Mouse (Mus musculus): ENCODE results near the gene Ntsr2. TPM values are rescaled to one million over a fixed set of nuclear protein-coding genes. Genes with fewer than 3 reads are reported as not detected.

Gene Ntsr2
- 1 to 10 TPM in 1 of 4 experiments, under 1 TPM in 3; 0.41 to 1.6 (median 0.93) TPM for total RNA-seq (2022)

DNA sequence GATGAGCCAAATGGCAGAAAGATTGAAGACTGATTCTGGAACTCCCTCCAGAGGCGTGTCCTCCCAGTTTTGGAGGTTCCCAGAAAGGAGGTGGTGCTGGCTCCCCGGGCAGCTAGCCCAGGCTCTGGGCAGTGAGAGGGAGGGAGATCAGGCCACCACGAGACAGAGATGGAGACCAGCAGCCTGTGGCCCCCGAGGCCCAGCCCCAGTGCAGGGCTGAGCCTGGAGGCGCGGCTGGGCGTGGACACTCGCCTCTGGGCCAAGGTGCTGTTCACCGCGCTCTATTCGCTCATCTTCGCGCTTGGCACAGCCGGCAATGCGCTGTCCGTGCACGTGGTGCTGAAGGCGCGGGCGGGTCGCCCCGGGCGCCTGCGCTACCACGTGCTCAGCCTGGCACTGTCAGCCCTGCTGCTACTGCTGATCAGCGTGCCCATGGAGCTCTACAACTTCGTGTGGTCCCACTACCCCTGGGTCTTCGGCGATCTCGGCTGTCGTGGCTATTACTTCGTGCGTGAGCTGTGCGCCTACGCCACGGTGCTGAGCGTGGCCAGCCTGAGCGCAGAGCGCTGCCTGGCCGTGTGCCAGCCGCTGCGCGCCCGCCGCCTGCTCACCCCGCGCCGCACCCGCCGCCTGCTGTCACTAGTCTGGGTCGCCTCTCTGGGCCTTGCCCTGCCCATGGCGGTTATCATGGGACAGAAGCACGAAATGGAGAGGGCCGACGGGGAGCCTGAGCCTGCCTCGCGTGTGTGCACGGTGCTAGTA, at the start of gene Ntsr2:
Ntsr2 (plus strand) TSS at position 51 of the 762 bp plus-strand sequence.
- DNase-seq = peak; percentile 69

DNA sequence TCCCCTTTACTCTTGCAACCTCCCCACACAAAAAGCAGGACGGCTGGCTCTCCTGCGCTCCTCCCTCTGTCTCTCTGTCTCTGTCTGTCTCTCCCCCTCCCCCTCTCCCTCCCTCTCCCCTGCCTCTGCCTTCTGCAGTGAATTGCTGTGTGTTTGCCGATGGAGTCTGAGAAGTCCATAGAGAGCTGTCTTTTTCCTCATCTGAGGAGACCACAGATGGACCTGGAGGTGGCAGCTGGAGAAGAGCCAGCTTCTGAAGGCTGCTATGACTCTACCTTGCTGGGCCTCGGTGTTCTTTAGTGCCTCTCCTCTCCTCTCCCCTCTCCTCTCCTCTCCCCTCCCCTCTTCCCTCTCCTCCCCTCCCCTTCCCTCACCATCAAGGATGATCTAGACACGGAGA, 47.6 kb upstream of the Ntsr2 start:
- no peak for DNase-seq

DNA sequence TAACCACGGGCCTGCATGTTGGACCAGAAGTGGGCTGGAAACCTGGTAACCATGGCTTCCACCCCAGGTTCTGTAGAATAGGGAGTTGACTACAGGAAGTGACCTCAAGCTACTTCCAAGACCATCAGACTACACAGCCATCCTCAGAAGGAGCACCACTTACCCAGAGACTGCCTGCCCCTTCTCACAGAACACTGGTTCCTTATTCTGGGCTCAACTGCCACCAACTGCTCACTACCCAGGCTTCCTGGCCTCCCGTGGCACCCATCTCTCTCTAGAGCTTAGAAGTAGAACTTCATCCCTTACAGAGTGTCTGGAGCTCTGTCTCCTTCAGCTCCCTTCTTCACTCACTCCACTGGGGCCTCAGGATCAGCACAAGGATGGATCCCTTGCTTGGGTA, 42.2 kb upstream of the Ntsr2 start, which contains the start of gene Lpin1:
Lpin1 (minus strand) TSS at position 31 of the 400 bp plus-strand sequence.
- DNase-seq = no peak

DNA sequence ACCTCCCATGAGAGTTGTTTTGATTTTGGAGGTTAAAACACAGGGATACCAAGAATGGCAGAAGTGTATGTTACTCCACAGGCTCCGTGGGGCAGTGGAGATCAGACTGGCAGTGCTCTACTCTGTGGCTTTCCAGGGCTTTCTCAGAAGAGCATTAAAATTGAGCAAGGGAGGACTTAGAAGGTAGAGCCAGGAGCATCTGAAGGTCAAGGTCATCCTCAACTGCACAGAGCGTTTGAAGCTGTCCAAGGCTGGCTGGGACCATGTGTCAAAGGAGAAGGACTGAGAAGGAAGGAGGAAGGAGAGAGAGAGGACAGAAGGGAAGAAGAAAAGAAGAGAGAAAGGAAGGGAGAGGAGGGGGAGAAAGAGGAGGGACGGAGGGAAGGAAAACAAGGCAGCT, 38.6 kb upstream of the Ntsr2 start:
- no peak for DNase-seq

DNA sequence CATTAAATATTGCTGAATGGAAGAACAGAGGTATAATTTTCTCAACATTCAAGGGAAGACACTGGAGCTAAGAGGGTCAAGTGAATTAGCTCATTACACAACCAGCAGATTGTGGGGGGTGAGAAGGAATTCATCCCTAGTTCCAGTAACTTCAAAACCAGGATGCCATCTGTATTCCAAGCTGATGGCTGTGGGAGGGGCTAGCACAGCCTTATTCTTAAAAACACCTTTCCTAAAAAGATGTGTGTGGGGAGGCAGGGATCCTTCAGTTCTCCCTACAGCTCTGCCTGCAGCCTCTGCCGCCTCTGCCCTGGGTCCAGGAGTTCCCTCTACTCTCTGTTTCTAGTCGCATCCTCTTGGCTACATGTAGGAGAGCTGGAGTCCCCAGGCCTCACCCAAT, 37.4 kb upstream of the Ntsr2 start:
- no peak for DNase-seq

DNA sequence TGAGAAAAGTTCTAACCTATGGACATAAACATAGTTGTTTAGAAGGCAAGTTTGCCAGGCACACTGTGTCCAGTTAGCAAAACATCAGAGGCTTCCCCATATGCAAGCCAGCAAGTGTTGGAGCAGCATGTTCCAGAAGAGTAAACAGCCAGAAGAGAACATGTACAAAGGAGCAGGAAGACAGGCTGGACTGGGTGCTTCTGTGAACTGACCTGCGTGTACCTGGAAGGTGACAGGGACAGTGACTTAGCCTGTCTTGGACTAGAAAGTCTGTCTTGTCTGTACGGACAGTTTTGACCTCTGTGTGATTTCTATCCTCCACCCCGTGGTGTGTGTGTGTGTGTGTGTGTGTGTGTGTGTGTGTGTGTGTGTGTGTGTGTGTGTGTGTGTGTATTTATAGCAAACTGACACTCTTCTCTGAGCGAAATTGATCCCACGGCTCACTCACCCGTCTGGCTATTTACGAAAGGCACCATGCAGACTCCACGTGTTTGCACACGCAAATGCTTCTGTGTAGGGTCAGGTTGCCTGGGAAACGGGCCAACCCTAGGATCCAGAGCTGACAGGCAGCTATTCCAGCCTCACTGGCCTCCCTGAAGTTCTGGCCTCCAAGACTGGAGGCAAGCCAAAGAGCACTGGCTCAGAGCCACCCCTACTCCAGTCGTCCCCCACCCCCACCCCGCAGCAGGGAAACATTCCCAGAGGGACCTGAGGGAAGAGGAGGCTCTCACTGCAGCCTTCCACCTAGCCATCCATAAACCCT, 34.5 kb upstream of the Ntsr2 start:
- DNase-seq = peak; percentile 84

DNA sequence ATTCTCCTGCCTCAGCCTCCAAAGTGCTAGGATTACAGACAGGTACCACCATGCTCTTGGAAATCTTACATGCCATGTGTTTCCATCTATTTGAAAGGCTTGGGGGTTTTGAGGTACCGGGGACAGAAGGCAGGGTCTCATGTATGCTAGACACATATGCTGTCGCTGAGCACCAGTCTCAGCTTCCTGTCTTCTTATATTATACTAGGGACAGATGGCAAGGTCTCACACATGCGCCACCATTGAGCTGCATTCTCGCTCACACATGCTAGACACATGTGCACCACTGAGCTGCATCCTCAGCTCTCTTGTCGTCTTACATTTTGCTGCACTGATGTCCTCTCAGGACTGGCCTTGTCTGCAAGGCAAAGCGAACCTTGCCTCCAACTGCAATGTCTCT, 33.7 kb upstream of the Ntsr2 start:
- no peak for DNase-seq

DNA sequence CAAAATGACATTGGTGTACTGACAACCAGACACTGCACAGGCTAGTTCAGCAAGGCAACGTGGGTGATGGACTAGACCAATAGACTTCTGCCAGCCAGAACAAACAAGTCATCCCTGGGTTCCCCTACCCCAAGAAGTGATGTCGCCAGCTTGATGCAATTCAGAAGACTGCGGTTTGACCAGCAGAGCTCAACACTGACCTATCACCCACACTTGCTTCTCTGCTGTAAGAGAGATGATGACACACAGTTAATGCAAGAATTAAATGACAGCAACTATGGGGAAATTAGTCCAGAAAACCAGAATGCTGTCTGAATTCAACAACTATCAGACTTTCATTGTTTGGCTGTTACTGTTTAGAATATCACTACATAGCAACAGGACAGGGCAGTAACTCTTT, 33.0 kb upstream of the Ntsr2 start:
- DNase-seq = no peak

DNA sequence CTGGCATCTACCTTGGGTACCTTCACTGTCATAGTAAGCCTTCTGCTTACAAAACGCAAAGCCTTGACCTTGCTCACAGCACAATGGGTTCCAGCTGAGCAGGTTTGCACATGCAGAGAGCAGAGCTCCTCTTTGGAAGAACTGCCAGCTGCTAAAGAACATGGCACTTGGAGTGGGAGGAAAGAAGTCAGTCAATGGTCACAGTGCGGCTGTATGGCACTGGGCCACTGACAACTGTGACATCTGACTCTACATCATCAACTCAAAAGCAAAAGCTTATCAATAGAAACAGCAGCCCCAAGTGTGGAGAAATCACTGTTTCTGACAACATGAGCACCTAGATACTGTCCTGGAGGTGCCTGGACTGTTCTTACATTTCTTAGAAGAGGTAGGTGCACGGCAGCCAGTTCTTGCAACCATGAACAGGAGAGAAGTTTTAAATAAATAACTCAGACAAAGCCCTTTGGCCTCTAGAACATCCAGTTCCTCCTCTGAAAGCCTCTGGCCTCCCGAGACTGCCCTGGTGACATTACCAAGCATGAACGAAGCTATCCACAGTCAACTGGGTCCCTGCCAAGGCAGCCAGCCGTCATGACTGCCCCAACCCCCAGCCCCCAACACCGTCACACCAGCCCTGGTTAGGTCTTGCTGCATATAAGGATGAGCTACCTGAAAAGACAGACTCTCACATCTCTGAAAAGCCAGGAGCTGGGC, 22.9 kb upstream of the Ntsr2 start:
- no peak for DNase-seq

DNA sequence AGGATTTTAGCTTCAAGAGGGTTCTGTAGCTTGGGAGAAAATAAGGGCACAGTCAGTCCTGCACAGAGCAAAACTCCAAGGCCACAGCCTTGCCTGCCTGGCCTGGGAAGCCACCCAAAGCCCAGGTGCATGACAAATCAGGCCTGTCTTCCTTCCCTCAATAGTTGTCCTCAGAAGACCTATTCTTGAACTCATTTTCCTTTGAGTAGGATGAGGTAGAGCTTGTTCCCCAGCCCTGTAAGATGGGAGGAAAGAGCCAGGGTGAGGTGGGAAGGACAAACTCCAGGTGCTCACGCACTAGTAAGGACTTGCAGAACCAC, 22.4 kb upstream of the Ntsr2 start:
- DNase-seq = no peak

DNA sequence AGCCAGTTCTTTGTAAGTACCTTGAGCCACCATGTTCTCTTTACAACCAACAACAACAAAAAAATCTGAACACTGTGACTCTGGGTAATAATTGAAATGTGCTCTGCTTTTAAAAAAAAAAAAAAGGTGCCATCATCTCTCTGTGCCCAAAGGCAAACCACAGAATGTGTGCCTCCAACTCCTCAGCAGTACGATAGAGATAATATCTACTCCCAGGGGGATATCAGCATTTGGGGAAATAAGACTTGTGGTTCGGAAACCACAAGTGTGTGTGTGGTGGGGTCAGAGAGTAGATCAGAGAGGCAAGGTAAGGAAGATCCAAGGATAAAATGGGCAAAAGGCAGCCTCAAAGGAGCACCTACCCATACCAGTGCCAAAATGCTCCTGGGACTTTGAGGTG, 21.8 kb upstream of the Ntsr2 start:
- no peak for DNase-seq

DNA sequence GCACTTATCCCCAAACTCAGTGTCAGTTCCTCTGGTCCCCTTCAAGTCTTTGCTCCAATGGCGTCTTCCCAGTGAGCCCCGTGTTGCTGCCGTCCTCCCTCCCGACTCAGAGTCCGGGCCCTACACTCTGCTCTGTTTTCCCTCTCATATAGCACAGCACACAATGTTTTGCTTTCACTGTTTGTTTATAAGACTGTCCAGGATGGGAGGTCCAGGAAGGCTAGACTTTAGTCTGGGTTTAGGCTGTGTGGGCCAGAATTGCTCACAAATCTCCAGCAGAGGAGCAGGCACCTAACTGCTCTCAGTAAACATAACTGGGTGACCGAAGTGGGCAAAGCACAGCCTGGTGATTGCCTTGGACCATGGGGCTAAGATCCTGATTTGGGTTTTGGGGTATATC, 19.9 kb upstream of the Ntsr2 start:
- DNase-seq = no peak

DNA sequence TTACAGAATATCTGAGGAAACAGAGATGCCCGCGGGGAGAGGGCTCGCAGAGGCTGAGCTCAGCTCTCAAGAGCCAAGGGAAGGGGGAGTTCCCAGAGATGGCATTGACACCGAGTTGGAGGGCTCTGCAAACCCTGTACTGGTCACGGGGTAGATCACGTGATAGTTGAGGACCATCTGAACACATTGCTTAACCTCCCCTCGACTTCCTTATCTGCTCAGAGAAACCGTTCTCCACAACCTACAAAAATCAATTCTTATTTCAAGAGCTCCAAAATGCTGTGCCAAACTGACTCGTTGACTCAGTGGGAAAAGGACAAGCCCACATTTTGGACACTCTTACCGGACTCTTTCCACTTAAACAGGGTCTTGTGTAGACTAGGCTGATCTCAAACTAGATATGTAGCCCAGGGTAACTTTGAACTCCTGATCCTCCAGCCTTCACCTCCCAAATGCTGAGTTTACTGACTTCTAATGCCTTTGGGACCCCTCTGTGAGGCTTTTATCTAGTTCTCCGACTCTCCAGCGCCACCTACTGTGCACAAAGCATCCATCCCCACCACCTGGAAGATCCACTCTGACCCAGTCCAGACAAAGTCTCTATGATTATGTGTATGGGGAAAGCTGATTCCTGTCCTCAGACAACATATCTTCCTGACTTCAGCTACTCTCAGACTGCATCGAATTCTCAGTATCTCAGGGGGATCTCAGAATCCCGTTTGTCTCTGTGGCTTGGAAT, 18.9 kb upstream of the Ntsr2 start:
- DNase-seq = no peak

DNA sequence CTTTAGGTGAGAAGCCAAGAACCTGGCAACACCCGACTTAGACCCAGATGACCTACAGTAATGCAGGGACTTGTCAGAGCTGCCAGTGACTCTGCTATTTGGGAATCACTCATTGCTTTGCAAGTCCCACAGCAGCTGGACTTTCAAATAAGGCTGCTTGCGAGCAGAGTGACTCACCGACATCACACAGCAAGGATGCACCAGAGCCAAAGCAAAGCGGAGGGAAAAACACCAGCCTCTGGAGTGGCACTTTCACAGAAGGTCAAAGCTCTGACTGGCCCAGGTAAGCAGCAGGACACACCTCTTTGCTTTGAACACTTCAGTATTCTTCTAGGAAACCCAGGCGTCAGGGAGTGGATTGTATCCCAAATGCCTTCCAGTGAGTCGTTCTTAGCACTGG, 17.4 kb upstream of the Ntsr2 start:
- no peak for DNase-seq

DNA sequence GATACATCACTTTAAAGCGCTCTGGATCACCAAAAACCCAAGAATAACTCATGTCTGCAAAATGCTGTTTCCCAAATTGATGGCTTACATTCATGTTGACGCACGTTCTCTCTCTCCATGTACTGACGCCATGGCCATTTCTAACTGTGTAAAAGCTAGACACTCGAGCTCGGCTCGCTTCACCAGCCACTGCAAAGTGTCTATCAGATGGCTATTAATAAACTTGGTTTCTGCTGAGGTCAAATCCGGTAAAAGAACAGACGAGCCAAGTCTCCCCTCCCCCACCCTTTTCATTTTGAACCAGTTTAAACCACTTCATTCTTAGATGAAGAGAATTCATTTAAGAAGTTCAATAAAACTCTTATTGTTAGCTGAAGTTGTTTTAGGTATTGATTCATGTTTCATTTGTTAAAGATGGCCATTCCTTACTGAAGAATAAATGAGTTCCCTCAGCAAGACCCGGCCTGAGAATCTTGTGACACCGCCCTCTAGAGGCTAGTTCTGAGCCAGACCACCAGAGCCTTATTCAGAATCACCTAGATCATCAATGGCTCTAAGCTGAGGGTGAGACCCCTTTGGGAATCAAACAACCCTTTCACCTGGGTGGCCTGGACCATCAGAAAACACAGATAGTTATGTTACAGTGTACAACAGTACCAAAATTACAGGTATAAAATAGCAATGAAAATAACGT, 14.0 kb upstream of the Ntsr2 start:
- DNase-seq = no peak

DNA sequence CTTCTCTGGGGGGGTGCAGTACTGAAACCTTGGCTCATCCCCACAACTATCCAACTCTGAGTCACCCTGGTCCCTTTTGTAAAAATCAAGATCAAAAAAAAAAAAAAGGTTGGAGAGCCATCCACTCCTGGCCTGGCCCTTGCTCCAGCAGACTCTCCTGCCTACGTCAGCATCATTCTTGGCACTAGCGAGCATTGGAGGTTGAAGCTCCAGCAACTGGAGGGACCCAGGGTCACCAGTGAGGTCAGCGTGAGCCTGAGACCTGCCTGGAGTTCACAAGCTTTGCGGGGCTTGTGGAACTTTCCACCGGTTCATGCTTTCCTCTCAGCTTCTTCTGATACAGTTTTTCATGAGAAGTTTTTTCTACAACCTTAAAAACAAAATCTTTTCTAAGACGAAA, 13.1 kb upstream of the Ntsr2 start:
- peak; percentile 55 for DNase-seq

DNA sequence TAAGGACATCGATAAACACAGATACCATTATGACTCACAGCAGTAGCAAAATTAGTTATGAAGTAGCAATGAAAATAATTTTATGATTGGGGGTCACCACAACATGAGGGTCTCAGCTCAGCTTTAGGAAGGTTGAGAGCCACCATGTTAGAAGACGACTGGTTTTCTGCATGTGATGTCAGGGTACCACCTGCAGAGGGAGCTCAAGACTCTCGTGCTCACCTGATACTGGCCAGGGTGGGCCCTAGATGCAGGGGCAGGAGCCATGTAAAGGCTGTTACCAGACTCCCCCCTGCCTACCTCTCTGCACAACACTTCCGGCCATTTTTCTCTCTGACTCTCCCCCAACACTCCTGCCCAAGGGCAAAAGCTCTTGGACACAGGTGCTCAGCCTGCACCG, 11.2 kb upstream of the Ntsr2 start:
- DNase-seq = no peak

DNA sequence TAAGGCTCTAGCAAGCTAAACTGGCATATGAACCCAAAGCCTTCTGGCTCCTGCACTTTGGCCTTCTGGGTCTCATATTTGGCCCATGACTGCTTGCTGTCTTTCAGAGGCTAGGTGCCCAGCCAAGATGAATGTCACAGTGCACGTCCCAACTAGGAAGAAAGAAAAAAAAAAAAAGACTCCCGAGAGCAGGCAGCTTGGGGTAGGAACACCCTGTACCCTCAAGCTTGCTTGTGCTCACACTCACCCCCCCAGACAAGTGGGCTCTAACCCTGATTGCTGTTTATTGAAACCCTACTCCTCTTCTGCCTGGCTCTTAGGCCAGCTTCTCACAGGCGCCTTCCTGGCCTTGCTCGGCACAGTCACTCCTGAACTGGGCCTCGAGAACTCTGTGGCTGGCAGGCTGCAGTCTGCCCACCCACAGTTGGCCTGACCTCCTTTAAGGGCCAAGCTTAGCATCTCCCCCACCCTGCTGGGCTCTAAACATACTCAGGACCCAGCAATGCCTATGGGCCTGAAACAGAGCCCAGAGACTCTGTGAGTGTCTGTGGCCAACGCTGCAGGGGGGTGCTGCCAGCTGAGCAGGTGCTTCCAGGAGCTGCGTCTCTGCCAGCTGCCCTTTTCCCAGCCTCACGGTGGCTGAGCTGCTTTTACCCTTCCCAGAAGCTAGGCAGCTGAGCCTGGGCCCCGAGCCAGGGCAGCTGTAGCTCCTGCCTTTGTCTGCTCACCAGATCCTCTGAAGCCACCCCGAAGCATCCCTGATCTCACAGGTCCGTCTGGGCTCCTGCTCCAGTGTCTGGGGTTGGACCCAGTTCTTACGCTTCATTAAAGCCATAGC, 9.5 kb upstream of the Ntsr2 start:
- DNase-seq = no peak

DNA sequence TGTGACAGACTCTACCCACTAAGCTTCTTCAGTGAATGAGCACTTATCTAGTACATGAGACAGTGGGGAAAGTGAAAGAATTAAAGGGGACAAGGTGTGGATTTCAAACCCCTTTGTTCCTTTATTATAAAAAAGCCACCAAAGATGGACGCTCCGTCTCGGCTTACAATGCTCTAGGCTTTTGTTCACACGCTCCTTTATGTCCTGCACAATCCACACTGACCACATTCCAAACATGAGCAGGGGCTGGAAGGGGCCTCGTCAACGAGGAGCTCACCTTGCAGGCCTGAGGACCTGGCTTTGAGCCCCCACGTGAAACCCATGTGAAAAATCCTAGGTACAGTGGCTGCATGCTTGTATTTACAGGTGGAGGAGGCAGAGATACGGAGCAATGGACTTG, 8.5 kb upstream of the Ntsr2 start:
- DNase-seq = no peak

DNA sequence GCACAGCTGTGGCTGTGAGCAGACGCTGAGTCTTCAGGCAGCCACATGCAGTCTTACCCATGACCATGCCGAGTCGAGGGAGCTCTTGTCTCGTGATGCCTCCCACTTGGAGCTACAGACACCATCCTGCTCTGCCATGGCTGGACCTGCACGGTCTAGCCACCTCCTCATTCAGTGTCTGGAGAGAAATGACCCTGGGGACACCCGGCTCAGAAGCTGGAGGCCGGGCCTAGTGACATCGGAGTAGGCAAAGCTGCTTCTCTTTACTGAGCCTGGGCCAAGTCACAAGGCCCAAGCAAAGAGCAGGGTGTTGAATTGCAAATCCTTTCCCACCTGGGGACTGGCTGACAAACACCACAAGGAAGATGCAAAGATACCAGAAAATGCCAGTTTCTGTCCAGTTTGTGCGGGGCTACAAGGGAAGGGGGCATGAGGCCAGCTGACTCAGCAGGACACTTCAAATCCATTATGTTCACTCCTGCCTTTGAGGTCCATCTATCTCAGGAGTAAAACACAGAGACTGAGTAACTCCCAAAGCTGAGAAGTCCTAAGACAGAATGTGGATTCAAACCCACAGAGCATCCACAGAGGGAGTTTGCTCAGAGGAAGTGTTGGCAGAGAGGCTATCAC, 6.3 kb upstream of the Ntsr2 start:
- DNase-seq = no peak

DNA sequence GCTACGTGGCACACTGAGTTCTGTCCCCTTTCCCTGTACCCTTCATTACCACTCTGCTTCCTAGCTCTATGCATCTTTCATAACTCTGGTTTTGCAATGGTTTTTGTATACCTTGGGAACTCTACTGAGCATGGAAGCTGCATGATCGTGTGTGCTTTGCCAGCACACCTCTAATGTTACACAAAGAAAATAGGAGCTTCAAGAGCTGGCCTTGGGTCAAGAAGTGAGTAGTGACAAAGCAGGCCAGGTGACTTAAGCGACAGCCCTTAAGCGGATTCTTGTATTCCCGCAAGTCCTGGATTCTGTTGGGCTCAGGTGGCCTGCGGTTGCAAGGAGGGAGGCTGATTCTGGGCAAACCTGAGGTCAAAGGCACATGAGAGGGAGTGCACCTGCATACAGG, 4.9 kb upstream of the Ntsr2 start:
- DNase-seq = no peak

All from adrenal gland, adult 8-10 months (tissue).